Mouse (Mus musculus) limb, embryonic 11.5 days (tissue): ENCODE results near the gene Gpi1. TPM values are rescaled to one million over a fixed set of nuclear protein-coding genes. Genes with fewer than 3 reads are reported as not detected.

Source experiments
- ATAC-seq: fragments of 200-750 bp; cut with Nextera tagmentation; 2 replicates; pipeline ENCODE4 v1.8.0; 2017; ENCODE audit warnings: low read depth; ENCODE audit not compliant: insufficient number of reproducible peaks, low FRiP score, low TSS enrichment
- DNase-seq: peaks from one replicate; pipeline ENCODE4 v3.0.0-alpha.2; 2015; ENCODE audit warnings: low spot score
- H3K27ac ChIP-seq: fragments of 300-500 bp; sonication (generic); replicated peaks from 2 replicates; pipeline ENCODE4 v1.5.1; 2014; ENCODE audit warnings: low read depth, mild to moderate bottlenecking, low read length
- H3K27me3 ChIP-seq: fragments of 300-500 bp; sonication (generic); 2 replicates; pipeline ENCODE4 v1.6.1; 2014; ENCODE audit warnings: mild to moderate bottlenecking, low read length, mixed read lengths; ENCODE audit not compliant: control insufficient read depth, insufficient read depth
- H3K36me3 ChIP-seq: fragments of 300-500 bp; sonication (generic); 2 replicates; pipeline ENCODE4 v1.6.1; 2014; ENCODE audit warnings: mild to moderate bottlenecking, low read length, moderate library complexity, mixed read lengths; ENCODE audit not compliant: control insufficient read depth, insufficient read depth
- H3K4me1 ChIP-seq: fragments of 300-500 bp; sonication (generic); 2 replicates; pipeline ENCODE4 v1.6.1; 2014; ENCODE audit warnings: low read length, mixed read lengths; ENCODE audit not compliant: control insufficient read depth, insufficient read depth
- H3K4me2 ChIP-seq: fragments of 300-500 bp; sonication (generic); 2 replicates; pipeline ENCODE4 v1.6.1; 2014; ENCODE audit warnings: low read depth, mild to moderate bottlenecking, moderate library complexity; ENCODE audit not compliant: severe bottlenecking
- H3K4me3 ChIP-seq: fragments of 300-500 bp; sonication (generic); 2 replicates; pipeline ENCODE4 v1.5.1; 2014; ENCODE audit warnings: low read depth, low read length
- H3K9ac ChIP-seq: fragments of 300-500 bp; sonication (generic); 2 replicates; pipeline ENCODE4 v1.6.1; 2014; ENCODE audit warnings: mild to moderate bottlenecking, low read length
- H3K9me3 ChIP-seq: fragments of 300-500 bp; sonication (generic); 2 replicates; pipeline ENCODE4 v1.6.1; 2016; ENCODE audit warnings: low read length; ENCODE audit not compliant: control insufficient read depth
- WGBS: fragments of 180-500 bp; shearing (Covaris S2); extraction: QIAGEN DNeasy Blood & Tissue Kit; methylation state at CpG from one replicate; pipeline ENCODE4 v1.1.7; 2014; 5-methylcytosine and 5-hydroxymethylcytosine counted together
- polyA plus RNA-seq: library from polyadenylated mRNA; unstranded; fragments of >200 nt; fragmentation: Nextera tagmentation; extraction: Ambion mirVana; gene quantifications from 2 replicates; pipeline ENCODE4 v1.2.1, GENCODE M21; 2014

Gpi1 gene
- polyA plus RNA-seq = 278 and 291 TPM in 2 replicates

- Histone ChIP-seq H3K4me2 (peak within 1 kb of the TSS; percentile 69), H3K27me3 (no peaks in the 10 kb centered on the region), H3K36me3 (peaks cover 16% of the 10 kb centered on the region), H3K27ac (peak within 1 kb of the TSS; percentile 68), H3K4me1 (no peaks in the 10 kb centered on the region), H3K9ac (peak within 1 kb of the TSS; percentile 69), H3K4me3 (peak within 1 kb of the TSS; percentile 76), H3K9me3 (no peaks in the 10 kb centered on the region)
- under 1% methylated on average over 36 of the region's 39 CpGs for WGBS
- ATAC-seq (peak; percentile 73), DNase-seq (peak; percentile 91)
These were observed at the start of gene Gpi1 for GRCm38 (mm10) chr7:34230116-34230515. Gene Gpi1, minus strand, starts transcription at chr7:34230336.

GRCm38 (mm10) chr7:34277656-34278055, 47.5 kb upstream of the Gpi1 start:
- no peaks in the 10 kb centered on the region for H3K27me3 ChIP-seq
- WGBS = 96% methylated on average over 2 of the region's 2 CpGs
- no peaks in the 10 kb centered on the region for H3K9me3 ChIP-seq
- no peaks in the 10 kb centered on the region for H3K4me1 ChIP-seq
- H3K9ac ChIP-seq = no peak overlapping the region
- DNase-seq (no peak), ATAC-seq (no peak)
- H3K27ac ChIP-seq = no peak overlapping the region
- H3K4me3 ChIP-seq = no peak overlapping the region
- H3K36me3 ChIP-seq = 0 out of 2 replicates have a peak, but pooled peaks cover 2% of the 10 kb centered on the region
- H3K4me2 ChIP-seq = no peak overlapping the region

DNA sequence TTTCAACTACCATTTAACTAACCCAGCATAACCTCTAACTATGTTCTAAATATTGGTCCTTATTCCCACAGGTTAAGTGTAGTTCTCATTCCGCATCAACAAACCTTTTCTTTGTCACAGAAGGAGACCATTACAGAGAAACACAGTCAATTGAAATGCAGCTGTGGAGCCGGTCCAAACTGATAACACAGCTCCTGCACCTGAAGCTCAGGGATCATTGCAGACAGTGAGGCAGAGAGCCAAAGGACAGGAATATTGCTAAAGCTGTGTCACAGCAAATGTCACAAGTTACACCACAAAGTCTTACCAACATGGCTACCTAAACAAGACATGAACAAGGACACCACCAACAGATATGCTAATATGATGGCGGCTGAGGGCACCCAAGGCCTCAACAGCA, 45.9 kb upstream of the Gpi1 start:
- Histone ChIP-seq H3K4me1 (no peaks in the 10 kb centered on the region), H3K36me3 (0 out of 2 replicates have a peak, but pooled peaks cover 2% of the 10 kb centered on the region), H3K9me3 (no peaks in the 10 kb centered on the region), H3K4me2 (no peak overlapping the region), H3K27ac (no peak overlapping the region), H3K27me3 (no peaks in the 10 kb centered on the region), H3K4me3 (no peak overlapping the region), H3K9ac (no peak overlapping the region)
- no peak for ATAC-seq
- 90% methylated on average over 3 of the region's 3 CpGs for WGBS
- DNase-seq = no peak

GRCm38 (mm10) chr7:34272465-34272864, 42.3 kb upstream of the Gpi1 start:
- no peaks in the 10 kb centered on the region for H3K9me3 ChIP-seq
- no peak overlapping the region for H3K4me3 ChIP-seq
- WGBS = 72% methylated on average over 4 of the region's 4 CpGs
- H3K4me1 ChIP-seq = no peaks in the 10 kb centered on the region
- no peak overlapping the region for H3K27ac ChIP-seq
- H3K36me3 ChIP-seq = 0 out of 2 replicates have a peak, but pooled peaks cover 2% of the 10 kb centered on the region
- no peaks in the 10 kb centered on the region for H3K27me3 ChIP-seq
- H3K4me2 ChIP-seq = no peak overlapping the region
- H3K9ac ChIP-seq = no peak overlapping the region
- no peak for ATAC-seq
- DNase-seq = no peak

DNA sequence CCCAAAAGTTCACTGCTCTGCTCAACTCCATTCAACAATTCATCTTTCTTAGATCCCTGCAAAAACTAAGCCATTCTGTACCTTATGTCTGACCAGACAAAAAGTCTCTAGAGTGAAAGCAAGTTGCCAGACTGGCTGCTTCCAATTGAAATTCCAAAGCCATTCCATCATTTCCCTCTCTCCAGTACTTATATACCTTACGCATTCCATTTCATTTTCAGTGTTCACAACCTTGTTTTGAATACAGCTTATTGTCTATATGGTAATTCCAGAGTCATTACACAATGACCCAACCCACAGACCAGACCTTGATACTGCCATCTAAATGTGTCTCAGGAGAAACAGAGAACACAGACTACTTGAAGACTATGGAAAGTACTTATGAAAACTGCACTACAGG, 38.3 kb upstream of the Gpi1 start:
- Histone ChIP-seq H3K36me3 (no peaks in the 10 kb centered on the region; the same call in 1 of the 2 replicates), H3K9me3 (no peaks in the 10 kb centered on the region), H3K9ac (no peak overlapping the region), H3K4me2 (no peak overlapping the region), H3K27ac (no peak overlapping the region), H3K4me1 (no peaks in the 10 kb centered on the region), H3K27me3 (no peaks in the 10 kb centered on the region), H3K4me3 (no peak overlapping the region)
- no peak for DNase-seq
- WGBS = 83% methylated on average over 1 of the region's 1 CpGs
- ATAC-seq = no peak

GRCm38 (mm10) chr7:34266421-34266820, 36.3 kb upstream of the Gpi1 start:
- no peak for DNase-seq
- Histone ChIP-seq H3K4me3 (no peak overlapping the region), H3K4me1 (no peaks in the 10 kb centered on the region), H3K9ac (no peak overlapping the region), H3K36me3 (peaks cover 2% of the 10 kb centered on the region; the same call in 1 of the 2 replicates), H3K4me2 (no peak overlapping the region), H3K9me3 (no peaks in the 10 kb centered on the region), H3K27ac (no peak overlapping the region), H3K27me3 (no peaks in the 10 kb centered on the region)
- no peak for ATAC-seq

DNA sequence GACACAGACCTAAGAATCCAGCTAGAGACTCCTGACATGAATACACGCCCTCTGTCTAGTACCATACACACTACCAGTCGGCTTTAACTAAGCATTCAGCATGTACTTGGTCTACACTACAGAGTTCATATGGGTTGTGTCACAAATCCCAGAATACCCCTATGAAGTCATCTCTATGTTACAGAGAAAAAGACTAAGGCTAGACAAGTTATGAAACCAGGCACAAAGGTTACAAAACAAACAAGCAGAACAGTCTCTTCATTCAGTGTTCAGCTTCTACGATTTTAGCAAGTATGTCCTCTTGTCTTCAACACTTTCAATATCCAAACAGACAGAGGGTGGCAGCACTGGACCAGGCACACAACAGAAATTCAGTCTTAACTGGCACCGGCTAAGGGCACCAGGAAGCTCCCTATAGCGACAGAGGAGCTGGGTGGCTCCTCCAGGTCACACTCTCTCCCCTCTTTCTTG, 35.8 kb upstream of the Gpi1 start:
- Histone ChIP-seq H3K4me3 (no peak overlapping the region), H3K27ac (no peak overlapping the region)
- DNase-seq = no peak

GRCm38 (mm10) chr7:34263437-34263836, 33.3 kb upstream of the Gpi1 start:
- no peak overlapping the region for H3K27ac ChIP-seq
- H3K27me3 ChIP-seq = no peaks in the 10 kb centered on the region
- H3K4me1 ChIP-seq = no peaks in the 10 kb centered on the region
- no peak overlapping the region for H3K4me2 ChIP-seq
- ATAC-seq = no peak
- WGBS = 90% methylated on average over 5 of the region's 5 CpGs
- DNase-seq = no peak
- H3K36me3 ChIP-seq = peaks cover 2% of the 10 kb centered on the region; the same call in 1 of the 2 replicates
- no peak overlapping the region for H3K4me3 ChIP-seq
- H3K9ac ChIP-seq = no peak overlapping the region
- no peaks in the 10 kb centered on the region for H3K9me3 ChIP-seq

More for the DNA sequence above, 35.8 kb upstream of the Gpi1 start:
- H3K9me3 ChIP-seq = no peaks in the 10 kb centered on the region
- H3K36me3 ChIP-seq = peaks cover 2% of the 10 kb centered on the region; the same call in 1 of the 2 replicates
- WGBS = 72% methylated on average over 5 of the region's 5 CpGs
- no peak overlapping the region for H3K4me2 ChIP-seq
- H3K9ac ChIP-seq = no peak overlapping the region
- no peak for ATAC-seq
- H3K27me3 ChIP-seq = no peaks in the 10 kb centered on the region
- H3K4me1 ChIP-seq = no peaks in the 10 kb centered on the region

DNA sequence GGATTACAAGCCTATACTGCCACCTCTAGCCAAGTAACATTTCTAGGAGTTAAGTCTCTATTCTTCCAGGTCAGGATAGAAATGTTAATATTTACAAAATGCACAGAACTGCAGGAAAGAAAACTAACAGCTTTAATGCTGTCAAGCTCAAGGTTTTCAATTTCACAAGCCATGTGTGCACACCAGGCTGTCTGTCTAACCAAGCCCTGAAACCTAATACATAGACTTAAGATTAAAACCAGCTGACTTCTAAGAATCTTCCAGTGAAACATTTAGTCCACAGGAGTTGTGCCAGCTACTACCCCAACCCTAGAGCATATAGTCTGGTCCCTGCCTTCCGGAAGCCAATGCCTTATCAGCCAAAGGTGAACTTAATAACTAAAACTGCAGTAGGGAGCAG, 28.3 kb upstream of the Gpi1 start:
- Histone ChIP-seq H3K4me3 (no peak overlapping the region), H3K4me1 (0 out of 2 replicates have a peak, but pooled peaks cover 4% of the 10 kb centered on the region), H3K9me3 (no peaks in the 10 kb centered on the region), H3K36me3 (peaks cover 7% of the 10 kb centered on the region), H3K27me3 (no peaks in the 10 kb centered on the region), H3K4me2 (no peak overlapping the region), H3K9ac (no peak overlapping the region), H3K27ac (no peak overlapping the region; the same call in 1 of the 2 replicates)
- DNase-seq (no peak), ATAC-seq (no peak)
- 65% methylated on average over 1 of the region's 1 CpGs for WGBS
